Mouse (Mus musculus) ES-CJ7 (cell line): ENCODE measurements around the gene Il22ra1.

Experiments used
- DNase-seq: peaks from one replicate; pipeline ENCODE4 v3.0.0; 2011; ENCODE audit warnings: low read depth, low spot score

Il22ra1 gene

DNA sequence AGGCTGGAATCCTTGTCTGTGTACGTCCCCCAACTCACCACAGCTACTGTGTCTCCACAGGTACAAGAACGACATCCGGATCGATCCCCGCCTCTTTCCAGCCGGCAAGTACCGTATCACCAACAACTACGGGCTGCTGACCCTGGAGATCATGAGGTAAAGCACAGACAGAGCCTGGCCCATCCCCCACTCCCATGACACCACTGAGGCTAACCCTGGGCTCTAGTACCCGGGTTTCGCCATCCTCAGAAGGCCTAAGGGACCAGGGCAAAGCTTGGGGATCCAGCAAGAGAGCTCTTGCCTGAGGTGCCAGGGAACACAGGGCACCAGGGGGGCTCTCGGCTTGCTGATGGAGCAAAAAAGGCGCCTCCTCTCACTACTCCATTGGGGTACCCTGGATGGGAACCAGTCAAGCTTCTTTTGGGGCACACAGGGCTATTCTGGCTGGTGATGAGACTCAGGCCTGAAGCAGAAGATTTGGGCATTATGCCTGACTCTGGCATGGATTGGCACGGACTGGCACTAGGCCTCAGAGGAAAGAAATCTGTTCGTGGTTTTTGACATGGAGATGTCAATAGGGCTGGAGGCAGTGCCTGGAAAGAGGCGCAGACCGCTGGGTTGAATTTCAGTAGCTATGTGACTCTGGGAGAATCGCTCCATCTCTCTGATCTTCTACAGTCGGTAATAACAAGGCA lies 42.8 kb downstream of the Il22ra1 start:
- DNase-seq, result no peak

DNA sequence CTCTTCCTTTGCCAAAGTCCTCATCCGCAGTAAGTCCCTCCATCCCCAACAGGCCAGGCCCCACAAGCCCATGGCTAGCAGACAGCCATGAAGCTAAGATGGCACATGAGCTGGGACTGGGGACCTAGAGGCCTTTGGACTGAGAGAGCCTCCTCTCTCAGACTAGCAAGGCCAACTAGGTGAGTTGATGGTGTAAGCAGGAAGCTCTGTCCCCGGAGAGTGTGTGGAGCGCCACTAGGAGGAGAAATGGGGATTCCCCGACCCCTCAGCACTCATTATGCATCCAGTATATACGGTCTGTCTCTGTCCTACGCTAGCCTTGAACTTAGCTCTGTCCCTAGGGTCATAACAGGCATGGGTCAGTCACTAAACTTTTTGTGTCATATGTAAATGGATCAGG lies 43.6 kb downstream of the Il22ra1 start:
- DNase-seq, result no peak

DNA sequence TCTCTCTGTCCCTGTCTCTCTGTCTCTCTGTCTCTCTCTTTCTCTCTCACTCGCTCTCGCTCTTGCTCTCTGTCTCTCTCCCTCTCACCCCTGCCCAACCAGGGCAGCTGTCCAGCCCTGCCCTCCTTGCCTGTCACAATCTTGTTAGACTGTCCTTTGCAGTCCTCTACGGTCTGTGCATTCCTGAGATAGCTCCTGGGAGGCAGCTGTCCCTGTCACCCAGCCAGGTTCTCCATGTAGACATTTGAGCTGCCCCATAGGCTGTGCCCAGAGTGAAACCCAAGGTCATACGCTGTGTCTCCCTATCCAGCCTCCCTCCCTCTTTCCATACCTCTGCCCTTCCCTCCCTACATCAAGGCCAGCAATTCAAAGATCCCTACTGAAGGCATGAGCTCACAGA lies 44.7 kb downstream of the Il22ra1 start:
- DNase-seq, result no peak

DNA sequence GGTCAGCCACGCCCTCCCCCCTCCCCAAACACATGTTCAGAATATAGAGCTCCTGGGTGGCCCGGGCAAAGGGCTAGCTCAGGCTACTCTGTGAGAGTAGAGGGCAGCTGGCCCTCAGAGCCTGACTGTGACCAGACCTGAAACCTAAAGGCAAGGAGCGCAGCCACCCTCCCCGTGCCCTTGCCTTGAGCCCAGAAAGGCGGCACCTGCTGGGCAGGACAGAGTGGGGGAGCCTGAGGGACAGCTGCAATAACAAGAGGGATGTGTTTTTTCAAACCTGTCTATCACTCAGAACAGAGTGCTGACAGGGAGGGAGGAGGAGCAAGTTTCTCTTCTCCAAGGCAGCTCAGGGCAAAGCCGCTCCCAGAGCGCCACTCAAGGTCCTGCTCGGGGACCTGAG lies 46.5 kb downstream of the Il22ra1 start:
- no peak for DNase-seq

DNA sequence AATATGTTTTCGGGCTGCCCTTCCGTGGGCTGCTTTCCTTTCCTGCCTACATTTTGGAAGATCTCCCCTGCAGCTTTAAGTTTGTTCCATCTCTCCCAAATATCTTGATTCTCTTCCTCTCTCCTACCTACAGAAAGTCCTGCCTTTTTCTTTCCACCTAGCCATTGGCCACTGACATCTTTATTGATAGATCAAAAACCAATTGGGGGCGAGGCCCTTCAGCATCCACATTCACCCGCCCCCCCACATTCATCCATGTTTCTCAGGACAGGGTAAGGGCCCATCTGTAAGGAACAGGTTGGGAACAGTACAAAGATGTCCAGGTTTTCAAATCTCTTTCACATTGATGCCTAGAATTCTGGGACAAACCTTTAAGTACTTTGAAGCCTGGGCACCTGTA lies 48.9 kb downstream of the Il22ra1 start:
- DNase-seq, result peak; percentile 64

DNA sequence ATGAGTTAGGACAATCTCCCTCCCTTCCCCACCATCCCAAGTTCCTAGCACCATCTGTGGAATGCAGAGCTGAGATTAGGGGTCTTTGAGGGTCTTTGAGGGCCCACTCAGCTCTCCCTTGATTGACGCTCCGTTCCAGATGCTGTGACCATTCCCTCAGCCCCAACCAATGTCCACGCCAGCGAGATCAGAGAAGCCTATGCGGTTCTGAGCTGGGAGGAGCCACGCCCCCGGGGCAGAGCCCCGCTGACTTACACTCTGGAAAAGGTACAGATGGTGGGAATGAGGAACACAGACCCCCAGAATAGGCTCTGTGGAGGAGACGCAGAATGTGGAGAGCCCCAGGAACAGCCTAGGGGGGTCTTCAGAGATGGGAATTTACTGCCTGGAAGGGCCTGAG lies 51.7 kb downstream of the Il22ra1 start:
- DNase-seq, result no peak

DNA sequence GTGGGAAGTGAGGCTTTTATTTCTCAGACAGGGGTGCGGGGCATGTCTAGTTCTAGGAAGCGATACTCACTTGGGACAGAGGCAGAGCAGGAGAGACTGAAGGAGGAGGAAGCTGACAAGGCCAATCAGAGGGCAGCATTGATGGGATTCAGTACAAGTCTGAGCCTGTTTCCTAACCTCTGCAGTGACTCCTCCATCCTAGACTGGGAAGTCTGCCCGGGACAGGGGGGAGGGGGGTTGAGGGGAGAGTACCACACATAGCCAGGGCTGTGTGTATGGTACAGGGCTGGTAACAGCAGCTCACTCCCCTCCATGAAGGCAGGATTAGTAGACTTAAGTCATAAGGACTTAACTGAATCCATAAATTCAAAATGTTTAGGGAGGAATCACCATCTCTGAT lies 52.3 kb downstream of the Il22ra1 start:
- DNase-seq, result no peak

DNA sequence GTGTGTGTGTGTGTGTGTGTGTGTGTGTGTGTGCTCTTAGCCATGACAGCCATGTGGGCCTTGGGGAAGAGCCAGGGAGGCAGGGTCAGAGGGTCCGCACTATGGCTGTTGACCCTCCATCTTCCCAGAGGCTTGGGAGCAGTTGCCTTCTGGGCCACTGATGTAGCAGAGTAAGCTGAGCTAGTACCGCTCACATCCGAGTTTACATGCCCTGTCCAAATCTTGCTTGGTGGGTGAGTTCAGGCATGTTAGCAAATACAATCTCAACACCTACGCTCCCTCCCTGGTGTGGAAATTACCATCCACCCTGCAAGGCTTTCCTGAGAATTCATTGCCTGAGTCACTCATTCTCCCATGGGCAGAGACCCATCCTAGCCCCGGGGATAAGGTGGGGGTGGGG lies 53.3 kb downstream of the Il22ra1 start:
- DNase-seq, result no peak

DNA sequence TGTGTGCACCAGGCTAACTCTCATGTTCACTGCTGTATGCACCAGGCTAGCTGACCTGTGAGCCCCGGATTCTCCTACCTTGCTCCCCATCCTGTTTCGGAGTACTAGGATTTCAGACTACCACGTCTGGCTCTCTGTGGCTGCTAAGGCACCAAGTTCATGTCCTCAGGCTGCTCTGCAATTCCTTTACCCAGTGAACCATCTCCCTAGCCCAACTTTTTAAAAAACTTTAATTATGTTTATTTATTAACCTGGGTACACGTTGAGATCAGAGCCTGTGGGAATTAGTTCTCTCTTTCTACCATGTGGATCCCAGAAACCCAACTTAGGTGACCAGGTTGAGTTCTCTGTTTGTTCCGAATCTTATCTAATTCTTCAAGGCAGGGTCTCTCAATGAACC lies 58.6 kb downstream of the Il22ra1 start:
- no peak for DNase-seq

DNA sequence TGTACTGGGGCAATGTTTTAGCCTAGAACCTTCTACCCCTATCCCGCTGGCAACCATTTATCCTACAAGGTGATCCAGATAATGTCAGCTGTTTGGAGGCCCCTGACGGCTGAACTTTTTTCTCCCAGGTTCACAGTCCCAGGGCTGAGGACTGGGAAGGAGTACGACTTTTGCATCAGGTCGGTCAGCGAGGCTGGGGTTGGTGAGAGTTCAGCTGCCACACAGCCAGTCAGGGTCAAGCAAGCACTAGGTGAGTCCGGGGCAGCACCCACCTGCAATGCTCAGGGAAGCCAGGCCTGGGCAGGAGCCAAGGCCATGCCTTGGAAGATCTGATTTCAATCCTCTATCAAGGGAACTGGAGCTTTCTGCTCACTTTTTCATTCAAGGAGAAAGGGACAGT lies 59.3 kb downstream of the Il22ra1 start:
- DNase-seq, result no peak

DNA sequence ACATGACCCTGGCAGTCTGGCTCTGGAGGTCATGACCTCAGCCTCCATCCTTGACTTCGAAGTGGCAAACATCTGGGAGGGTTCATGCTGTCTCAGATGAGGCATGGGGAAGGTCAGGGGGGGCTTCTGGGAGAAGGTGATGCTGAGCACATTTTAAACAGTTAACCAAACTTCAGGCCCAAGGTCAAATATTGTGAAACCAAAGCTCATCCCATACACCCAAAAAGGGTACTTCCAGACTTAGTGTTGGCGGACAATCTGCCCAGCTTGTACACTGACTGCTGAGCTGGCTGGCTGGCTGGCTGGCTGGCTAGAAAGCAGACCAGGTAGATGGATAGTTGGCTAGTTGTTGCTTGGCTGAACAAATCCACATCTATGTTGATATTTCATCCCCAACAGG lies 61.2 kb downstream of the Il22ra1 start:
- DNase-seq, result no peak

DNA sequence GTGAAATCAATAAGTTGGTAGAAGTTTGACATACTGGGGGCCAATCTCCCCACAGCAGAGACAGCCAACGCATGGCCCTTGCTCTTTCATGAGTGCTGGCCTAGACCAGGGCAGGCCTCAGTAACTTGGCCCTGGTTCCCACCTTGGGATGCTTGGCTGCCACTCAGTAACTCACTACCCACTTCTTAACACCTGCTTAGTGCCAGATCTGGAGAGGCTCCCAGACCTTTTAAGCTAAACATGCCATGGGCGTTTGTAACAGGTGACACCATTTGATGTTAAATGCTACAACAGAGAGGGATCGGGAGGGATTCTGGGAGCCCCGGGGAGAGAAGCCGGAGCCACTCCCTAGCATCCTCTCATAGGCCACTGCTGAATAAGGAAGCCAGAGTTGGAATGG lies 64.8 kb downstream of the Il22ra1 start:
- no peak for DNase-seq

DNA sequence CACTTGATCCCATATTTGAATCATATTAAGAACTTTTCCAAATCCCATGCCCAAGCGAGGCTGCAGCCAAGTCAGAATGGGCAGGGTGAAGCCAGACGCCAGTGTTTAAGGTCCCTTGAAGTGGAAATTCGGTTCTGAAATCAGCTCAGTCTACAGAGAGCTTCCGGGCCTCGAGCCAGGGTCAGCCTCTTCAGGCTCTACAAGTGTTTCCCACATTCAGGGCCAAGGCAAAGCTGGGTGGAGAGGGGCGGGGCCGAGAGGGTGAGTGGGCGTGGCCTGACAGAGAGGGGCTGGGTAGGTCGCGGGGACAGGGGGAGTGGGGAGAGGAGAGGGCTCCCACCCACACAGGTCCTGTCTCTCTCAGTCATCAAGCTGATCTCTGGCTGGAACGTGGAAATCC lies 70.0 kb downstream of the Il22ra1 start:
- DNase-seq, result peak; percentile 65

DNA sequence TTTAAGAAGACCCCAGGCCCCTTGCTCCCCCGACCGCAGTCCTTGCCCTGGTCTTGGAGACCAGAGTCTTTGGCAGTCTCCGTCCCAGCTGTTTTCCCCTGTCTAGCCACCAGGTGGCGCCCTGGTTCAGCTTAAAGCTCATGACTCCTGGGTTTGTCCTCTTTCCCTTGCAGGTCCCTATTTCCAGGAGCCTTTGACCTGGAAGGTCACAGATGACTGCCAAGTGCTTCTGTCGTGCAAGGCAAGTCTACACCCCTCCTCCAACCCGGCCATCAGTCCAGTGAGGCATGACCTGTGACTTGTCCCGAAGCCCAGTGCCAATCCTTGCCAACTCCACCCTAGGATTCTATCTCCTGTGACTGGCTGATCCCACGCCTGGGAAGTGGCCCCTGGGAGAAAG lies 73.6 kb downstream of the Il22ra1 start:
- DNase-seq, result peak; percentile 89
